Mouse (Mus musculus) kidney, postnatal 14 days (tissue): ENCODE results near the gene Ptprn2.

Experiments
- DNase-seq: peaks from one replicate; pipeline ENCODE4 v3.0.0; 2022; ENCODE audit warnings: mixed read lengths

Ptprn2 gene

DNA sequence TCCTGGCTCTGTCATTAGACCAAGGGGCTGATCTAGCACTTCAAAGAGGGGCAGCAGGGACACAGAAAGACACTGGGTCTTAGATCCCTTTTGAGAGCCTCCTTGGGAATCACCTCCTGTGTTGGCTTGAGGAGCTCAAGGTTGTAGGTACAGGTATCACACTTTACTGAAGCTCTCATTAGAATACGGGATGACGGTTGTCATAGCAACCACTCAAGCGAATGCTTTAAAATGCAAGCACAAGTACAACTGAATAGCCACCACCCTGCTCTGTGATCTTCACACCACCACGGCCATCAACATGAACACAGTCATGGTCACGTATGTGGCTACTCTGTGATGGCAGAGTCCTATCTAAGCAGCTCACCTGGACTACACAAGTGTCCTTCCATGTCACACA, 789.1 kb downstream of the Ptprn2 start:
- no peak for DNase-seq

DNA sequence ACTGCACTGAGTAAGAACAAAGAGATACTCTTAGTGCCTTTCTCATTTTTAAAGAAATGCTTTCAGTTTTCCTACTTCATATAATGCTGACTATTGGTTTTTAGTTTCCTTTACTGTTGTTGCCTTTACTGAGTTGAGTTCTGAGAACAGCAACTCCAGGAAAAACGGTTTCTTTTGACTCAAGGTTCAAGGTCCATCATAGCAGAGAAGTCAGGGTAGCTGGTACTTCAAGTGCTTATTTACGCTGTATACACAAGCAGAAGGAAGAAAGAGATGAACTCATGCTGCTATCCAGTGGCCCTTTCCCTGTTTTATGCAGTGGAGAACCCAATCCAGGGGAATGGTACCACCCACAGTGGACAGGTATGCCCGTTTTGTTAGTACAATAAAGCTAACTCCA, 795.3 kb downstream of the Ptprn2 start:
- no peak for DNase-seq

DNA sequence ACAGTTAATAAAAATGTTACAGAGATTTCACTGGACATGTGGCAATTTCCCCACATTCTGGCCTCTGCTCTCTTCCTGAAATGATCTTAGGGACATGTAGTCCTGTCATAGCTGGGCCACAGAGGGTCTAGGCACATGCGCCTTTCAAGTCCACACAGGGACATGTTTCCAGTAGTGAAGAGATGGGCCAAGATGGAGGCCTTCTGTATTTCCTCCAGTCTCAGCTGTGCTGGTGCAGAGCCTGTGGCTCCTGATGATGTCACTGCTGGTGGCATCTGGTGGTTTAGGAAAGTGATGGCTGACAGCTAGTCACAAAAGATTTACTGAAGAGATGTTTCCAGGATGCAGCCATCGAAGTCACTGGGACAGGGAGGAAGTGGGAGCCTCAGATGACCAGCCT, 797.1 kb downstream of the Ptprn2 start:
- no peak for DNase-seq

DNA sequence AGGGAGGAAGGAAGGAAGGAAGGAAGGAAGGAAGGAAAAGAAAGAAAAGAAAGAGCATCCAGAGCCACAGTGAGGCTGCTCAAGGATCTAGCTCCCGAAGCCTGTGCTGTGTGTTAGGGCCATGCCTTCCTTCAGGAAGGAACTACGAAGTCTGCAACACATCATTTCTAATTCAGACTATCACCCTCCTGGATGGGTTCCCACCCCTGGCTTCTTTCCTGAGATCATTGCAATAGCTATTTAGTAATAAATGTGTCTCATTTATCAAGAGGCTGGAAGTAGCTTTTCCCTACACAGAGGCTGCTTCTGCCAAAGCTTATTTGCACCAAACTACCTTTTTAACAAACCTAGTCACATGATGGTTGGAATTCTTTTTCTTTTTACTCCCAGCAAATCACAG, 801.9 kb downstream of the Ptprn2 start:
- DNase-seq, result no peak

DNA sequence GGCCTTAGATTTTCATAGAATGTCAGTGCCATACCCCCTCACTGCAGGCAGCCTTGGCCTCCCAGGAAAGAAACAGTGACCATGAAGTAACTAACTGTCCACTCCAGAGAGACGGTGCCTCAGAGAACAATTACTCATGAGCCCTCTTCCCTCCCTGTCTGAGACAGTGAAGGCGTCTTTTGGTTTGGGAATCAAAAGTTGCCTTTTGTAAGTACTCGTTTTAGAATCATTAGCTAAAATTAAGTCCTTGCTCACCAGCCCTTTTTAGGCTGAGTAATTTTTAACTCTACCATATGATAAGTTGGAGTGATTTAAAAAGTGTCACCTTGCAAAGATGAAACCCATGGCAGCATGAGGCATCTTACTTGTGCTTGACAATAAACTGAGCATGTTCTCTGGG, 806.4 kb downstream of the Ptprn2 start:
- no peak for DNase-seq

DNA sequence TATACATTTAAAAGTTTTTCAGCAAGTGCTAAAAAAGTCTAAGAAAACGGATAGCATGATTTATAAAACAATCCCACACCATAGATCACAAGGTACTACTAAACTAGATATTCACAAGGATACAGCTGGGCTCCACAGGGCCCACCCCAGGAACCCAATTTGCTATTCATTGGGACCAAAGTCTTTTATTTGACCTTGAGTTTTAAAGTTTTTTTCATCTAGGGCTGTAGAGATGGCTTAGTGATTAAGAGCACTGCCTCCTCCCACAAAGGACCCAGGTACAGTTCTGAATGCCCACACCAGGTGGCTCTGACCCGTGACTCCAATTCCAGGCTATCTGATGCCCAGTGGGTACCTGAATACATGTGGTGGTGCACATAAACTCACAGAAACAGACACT, 811.3 kb downstream of the Ptprn2 start:
- DNase-seq, result no peak

DNA sequence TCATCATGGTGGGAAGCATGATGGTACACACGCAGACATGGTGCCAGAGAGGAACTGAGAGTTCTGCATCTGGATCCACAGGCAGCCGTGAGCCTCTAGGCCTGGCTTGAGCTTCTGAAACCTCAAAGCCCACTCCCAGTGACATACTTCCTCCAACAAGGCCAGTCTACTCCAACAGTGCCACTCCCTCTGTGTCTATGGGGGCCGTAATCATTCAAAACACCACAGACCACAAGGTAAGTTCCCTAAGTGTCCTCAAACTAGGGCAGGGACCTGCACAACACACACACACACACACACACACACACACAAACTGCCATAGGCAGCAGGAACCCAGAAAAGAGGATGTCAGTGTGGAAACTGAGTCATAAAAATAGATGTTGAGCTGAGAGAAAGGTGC, 813.6 kb downstream of the Ptprn2 start:
- no peak for DNase-seq

DNA sequence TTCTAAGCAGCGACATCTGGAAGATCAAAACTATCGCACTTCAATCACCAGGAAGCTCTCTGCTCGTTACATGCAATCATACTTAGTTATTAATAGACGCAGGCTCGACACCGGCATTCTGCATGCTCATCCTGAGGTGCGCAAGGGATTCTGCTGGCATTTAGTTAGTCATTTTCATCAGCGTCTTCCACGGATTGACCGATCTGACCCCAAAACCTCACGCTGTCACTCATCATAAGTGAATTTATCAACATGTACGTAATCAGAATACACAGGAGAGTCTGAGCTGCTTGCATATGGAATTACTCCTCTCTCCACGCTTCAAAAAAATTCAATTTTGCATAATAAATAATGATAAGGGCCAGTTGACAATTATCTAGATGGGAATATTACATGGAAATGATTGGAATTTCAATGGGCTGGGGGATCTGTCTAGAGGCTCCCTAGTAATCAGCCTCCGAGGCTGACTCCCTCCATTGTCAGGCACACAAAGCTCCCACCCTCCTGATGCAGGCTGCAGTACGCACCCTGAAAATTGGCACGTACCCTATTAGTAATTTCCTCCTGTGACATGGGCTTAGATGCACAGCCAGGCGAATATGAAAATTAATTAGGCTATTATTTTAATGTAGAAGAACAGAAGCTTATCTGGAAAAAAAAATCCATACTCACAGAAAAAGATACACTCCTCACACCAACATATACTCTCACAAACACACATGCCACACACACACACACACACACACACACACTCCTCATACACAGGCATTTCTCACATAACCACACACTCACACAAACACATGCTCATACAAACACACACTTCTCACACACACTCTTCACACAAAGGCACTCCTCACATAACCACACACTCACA, 819.5 kb downstream of the Ptprn2 start:
- DNase-seq, result no peak

DNA sequence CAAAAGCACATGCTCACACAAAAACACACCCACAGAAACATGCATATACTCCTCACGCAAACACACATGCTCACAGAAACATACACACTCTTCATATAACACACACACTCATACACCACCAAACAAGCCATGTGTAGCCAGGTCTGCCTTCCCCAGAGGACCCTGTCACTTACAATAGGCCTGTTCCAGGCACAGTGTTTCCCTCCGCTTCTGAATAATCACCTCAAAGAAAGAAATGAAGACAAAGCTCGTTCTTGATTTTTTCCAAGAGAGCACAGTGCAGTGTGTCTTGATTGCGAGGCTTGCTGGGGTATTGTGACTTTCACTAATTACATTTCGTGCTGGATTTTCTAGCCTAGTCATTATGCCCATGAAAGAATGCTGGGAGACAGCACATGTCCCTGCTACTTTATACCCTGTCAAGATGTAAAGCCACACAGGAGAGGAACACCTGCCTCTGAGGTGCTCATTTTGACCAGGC, 820.1 kb downstream of the Ptprn2 start:
- no peak for DNase-seq

DNA sequence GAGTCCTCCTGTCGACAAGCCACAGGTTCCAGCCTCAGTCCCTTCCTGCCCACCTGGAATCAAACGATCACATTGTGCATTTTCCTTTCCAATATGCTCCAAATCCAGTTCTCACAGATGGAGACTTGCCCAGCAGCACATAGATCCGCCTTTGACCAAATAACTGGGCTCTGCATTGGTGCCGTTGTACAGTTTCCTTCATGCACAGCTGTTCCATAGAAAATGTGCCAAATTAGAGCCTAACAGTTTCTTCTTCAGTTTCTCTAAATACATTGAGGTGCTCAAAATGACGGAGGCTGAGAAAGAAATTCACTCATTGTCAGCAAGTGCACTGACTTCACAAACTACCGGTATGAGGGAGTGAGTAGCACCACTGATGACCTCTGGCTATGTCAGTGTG, 826.6 kb downstream of the Ptprn2 start:
- no peak for DNase-seq

DNA sequence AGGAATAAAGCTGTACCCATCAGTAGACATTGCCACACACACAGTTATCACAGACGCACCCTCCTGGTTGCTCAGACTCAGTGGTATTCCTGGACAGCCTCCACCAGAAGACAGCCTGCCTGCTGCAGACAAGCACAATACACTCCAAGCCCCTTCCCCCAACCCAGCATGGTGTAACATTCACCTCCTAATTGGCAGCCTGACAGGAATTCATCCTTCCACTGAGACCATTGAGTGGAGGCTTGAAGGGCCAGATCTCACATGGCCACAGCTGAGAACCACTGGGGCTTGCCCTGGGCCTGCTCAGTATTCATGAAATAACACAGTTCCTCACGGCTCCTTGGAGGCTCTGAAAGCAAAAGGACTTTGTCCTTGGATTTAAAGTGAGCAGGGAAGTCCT, 829.5 kb downstream of the Ptprn2 start:
- DNase-seq, result no peak

DNA sequence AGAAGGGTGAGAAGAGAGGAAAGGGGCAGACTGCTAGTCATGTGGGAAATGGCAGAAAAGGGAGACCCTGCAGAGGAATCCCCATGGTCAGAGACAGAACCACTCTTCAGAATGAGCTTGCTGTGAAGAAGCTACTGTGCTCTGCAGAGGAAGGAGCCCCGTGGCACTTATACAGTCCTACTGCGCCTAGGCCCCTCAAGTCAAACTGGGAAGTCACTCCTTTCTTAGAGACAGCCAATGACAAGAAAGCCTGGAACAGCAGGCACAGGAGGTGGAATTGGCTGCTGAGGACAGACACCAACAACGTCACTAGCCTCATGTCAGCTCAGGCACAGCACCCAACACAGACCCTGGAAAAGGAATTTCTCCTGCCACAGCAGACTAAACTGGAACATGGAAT, 830.1 kb downstream of the Ptprn2 start:
- no peak for DNase-seq

DNA sequence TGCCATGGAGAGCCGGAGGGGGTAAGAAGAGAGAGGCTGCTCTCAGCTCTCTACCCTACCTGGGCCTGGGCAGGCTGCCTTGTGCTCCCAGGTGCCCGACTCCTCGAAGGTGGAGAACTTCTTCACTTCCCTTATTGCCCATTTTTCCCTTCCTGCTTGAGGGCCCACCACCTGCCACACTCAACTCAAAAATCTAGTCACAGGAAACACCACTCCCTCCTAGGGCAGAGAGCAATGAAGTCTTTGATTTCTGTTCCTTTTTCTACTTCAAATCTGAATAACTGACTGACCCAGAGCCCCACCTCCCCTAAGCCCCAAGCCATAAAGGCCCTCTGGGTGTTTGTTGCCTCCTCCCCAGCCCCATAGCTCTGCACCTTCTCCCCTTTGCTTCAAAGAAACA, 832.7 kb downstream of the Ptprn2 start:
- no peak for DNase-seq

DNA sequence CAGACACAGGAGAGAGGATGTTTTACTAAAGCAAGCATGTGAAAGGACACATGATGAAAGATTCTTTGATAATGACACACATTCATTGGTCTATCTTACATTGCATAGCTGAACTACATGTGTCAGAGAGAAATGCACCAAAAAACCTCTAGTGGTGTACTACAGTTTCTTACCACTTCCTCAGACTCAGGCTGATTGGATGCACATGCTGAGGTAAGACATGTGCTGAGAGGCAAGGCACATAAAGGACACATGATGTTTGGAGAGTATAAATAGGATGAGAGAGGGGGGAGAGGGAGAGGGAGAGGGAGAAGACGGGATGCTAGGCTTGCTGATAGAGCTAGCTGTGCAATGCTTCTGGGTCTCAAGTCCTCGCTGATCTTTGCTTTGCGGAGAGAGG, 837.5 kb downstream of the Ptprn2 start:
- DNase-seq, result no peak
